ENCODE assay signal across 17 mouse cellular contexts in genomic region chr12:39577610-39578009, GRCm38 (mm10).
"Had no signal": no experiment of that assay in that cellular context is flagged by ENCODE, and none has a peak within 500 bp of the region (broad histone marks: within the 10 kb centered on the region; RNA-seq: fewer than 3 reads in every experiment).

No protein-coding gene starts in this region.

- H3K27me3 ChIP-seq: limb, embryonic 12.5 days; limb, embryonic 15.5 days; midbrain, embryonic 13.5 days had no signal

- H3K4me1 ChIP-seq: limb, embryonic 12.5 days; limb, embryonic 15.5 days; midbrain, embryonic 13.5 days had no signal

- DNase-seq: kidney, adult 2 months; kidney, postnatal 25 days; left cerebral cortex, postnatal 4 days; lung, adult 2 months; right cerebral cortex, postnatal 14 days; right cerebral cortex, postnatal 4 days; thymus, adult 2 months; thymus, postnatal 25 days had no signal

- H3K4me3 ChIP-seq: limb, embryonic 12.5 days; limb, embryonic 15.5 days; midbrain, embryonic 13.5 days had no signal

- H3K36me3 ChIP-seq: limb, embryonic 12.5 days; limb, embryonic 15.5 days; midbrain, embryonic 13.5 days had no signal

- H3K9ac ChIP-seq: limb, embryonic 12.5 days; limb, embryonic 15.5 days; liver, embryonic 14.5 days; midbrain, embryonic 13.5 days had no signal

- ATAC-seq: intestine, postnatal 0 days; midbrain, embryonic 13.5 days had no signal

- H3K4me2 ChIP-seq: limb, embryonic 12.5 days; limb, embryonic 15.5 days; liver, embryonic 11.5 days; midbrain, embryonic 13.5 days had no signal

- H3K27ac ChIP-seq: kidney, postnatal 0 days; limb, embryonic 12.5 days; limb, embryonic 15.5 days; liver, embryonic 14.5 days; macrophage; midbrain, embryonic 13.5 days; stomach, postnatal 0 days had no signal

- H3K9me3 ChIP-seq: limb, embryonic 12.5 days; limb, embryonic 15.5 days; midbrain, embryonic 13.5 days had no signal
